Mouse (Mus musculus): ENCODE measurements around the gene Ppp2r2c.

GRCm38 (mm10) chr5:36866701-36867250 is 1.5 kb upstream of the Ppp2r2c start:
- TF ChIP-seq POLR2A (IDR thresholded peaks at IDR 0.05; ENCODE audit: borderline replicate concordance, control insufficient read depth, low read depth, low read length) (no peak), CTCF (IDR thresholded peaks at IDR 0.05; ENCODE audit: control insufficient read depth, insufficient read depth, low read length) (no peak)
